Mouse (Mus musculus) lung, postnatal 0 days (tissue): ENCODE results near the gene Fam118b.

Source experiments
- CTCF ChIP-seq: IDR thresholded peaks from 2 replicates; pipeline ENCODE4 v1.5.1; 2016; ENCODE audit warnings: antibody characterized with exemption, mild to moderate bottlenecking
- EP300 ChIP-seq: IDR thresholded peaks from 2 replicates; pipeline ENCODE4 v1.6.1; 2016; ENCODE audit warnings: antibody characterized with exemption, mild to moderate bottlenecking, control low read depth

GRCm38 (mm10) chr9:35316771-35317211 is 49.2 kb upstream of the Fam118b start:
- no peak for TF ChIP-seq EP300
- TF ChIP-seq CTCF, result no peak
